Mouse (Mus musculus) gastrocnemius, adult 8-10 months (tissue): ENCODE results near the gene Me3. TPM values are rescaled to one million over a fixed set of nuclear protein-coding genes. Genes with fewer than 3 reads are reported as not detected.
"Not testable (repeated sequence)": the region's sequence is repeated elsewhere in the genome, so short reads cannot be mapped to it uniquely, and the experiment has no call there.

Experiments
- DNase-seq, 2 experiments: peaks; one replicate each; pipeline ENCODE4 v3.0.0; 2022; ENCODE audit warnings: low spot score in 2 of 2
- total RNA-seq, 4 experiments: library from RNA; stranded (reverse); gene quantifications; 2 replicates each; pipeline ENCODE4 v1.2.4; 2022

Me3 gene
- total RNA-seq, 4 experiments from 2014 or later = 103 to 126 (median 115) TPM

GRCm38 (mm10) chr7:89727615-89728014 is 95.4 kb downstream of the Me3 start:
- DNase-seq = no peak

- DNase-seq = no peak
Measured at GRCm38 (mm10) chr7:89728393-89728792, 96.2 kb downstream of the Me3 start.

- DNase-seq = no peak
Measured at GRCm38 (mm10) chr7:89730514-89730913, 98.3 kb downstream of the Me3 start.

GRCm38 (mm10) chr7:89731115-89731514 is 98.9 kb downstream of the Me3 start:
- not testable (repeated sequence) for DNase-seq

GRCm38 (mm10) chr7:89748415-89748814 is 116.2 kb downstream of the Me3 start:
- no peak for DNase-seq

GRCm38 (mm10) chr7:89749183-89749582 is 117.0 kb downstream of the Me3 start:
- no peak for DNase-seq

GRCm38 (mm10) chr7:89766678-89767508 is 134.7 kb downstream of the Me3 start:
- DNase-seq = no peak

- DNase-seq = no peak
Measured at GRCm38 (mm10) chr7:89769106-89769896, 137.1 kb downstream of the Me3 start.

GRCm38 (mm10) chr7:89770021-89770420 is 137.8 kb downstream of the Me3 start:
- no peak for DNase-seq

GRCm38 (mm10) chr7:89772906-89773305 is 140.7 kb downstream of the Me3 start:
- DNase-seq = no peak

- DNase-seq = no peak
Measured at GRCm38 (mm10) chr7:89773352-89773921, 141.2 kb downstream of the Me3 start.

GRCm38 (mm10) chr7:89773926-89774325 is 141.7 kb downstream of the Me3 start:
- DNase-seq = no peak

GRCm38 (mm10) chr7:89775848-89776247 is 143.7 kb downstream of the Me3 start:
- no peak for DNase-seq

GRCm38 (mm10) chr7:89781391-89781790 is 149.2 kb downstream of the Me3 start:
- no peak for DNase-seq

- peak; percentile 15 to 16 for DNase-seq
Measured at GRCm38 (mm10) chr7:89787735-89788134, 155.5 kb downstream of the Me3 start.

- no peak for DNase-seq
Measured at GRCm38 (mm10) chr7:89792576-89792975, 160.4 kb downstream of the Me3 start.

- DNase-seq = no peak
Measured at GRCm38 (mm10) chr7:89795366-89795765, 163.2 kb downstream of the Me3 start.

- DNase-seq = no peak
Measured at GRCm38 (mm10) chr7:89796351-89796801, 164.2 kb downstream of the Me3 start.

- no peak for DNase-seq
Measured at GRCm38 (mm10) chr7:89798358-89799020, 166.3 kb downstream of the Me3 start.

GRCm38 (mm10) chr7:89802447-89802846 is 170.3 kb downstream of the Me3 start:
- no peak for DNase-seq

GRCm38 (mm10) chr7:89803966-89804365 is 171.8 kb downstream of the Me3 start:
- no peak for DNase-seq
